Mouse (Mus musculus): ENCODE data around the gene Commd1. TPM values are rescaled to one million over a fixed set of nuclear protein-coding genes. Genes with fewer than 3 reads are reported as not detected.

Commd1 gene
- polyA plus RNA-seq, 2 experiments, result 89.7 to 372 TPM

DNA sequence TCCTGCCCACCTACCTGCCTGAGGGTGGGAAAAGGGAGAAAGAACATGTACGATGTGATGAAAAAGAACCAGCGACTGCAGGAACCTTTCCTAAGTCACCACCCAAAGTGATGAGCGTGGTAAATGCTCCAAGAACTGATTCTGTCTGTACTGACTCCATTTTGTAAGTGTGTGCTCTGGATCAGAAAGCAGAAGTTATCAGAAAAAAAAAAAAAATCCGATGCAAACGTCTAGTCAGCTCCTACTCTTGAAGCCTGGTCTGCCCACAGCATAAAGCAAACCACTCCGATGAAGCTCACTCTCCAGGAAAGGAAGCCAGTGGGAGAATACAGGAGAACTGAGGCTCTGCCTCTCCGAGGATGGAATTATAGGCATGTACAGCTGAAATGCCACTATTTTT is 29.5 kb downstream of the Commd1 start:
- Histone ChIP-seq H3K27me3 (ENCODE audit: control insufficient read depth, insufficient read depth, low read length) (no peaks in the 10 kb centered on the region), H3K4me2 (replicated peaks; ENCODE audit: low read depth, low read length, severe bottlenecking) (no peak overlapping the region), H3K4me3 (replicated peaks; ENCODE audit: low read length) (no peak overlapping the region), H3K9ac (ENCODE audit: low read depth, low read length, severe bottlenecking) (no peak overlapping the region), H3K4me1 (ENCODE audit: control insufficient read depth, insufficient read depth, low read length) (no peaks in the 10 kb centered on the region), H3K36me3 (ENCODE audit: control insufficient read depth, insufficient read depth, low read length) (peaks cover 10% of the 10 kb centered on the region; the same call in 1 of the 2 replicates), H3K27ac (replicated peaks; ENCODE audit: low read depth, low read length) (no peak overlapping the region), H3K9me3 (ENCODE audit: control insufficient read depth, low read length) (no peaks in the 10 kb centered on the region)
- TF ChIP-seq POLR2A (IDR thresholded peaks at IDR 0.05; ENCODE audit: borderline replicate concordance, extremely low read depth, insufficient read depth, insufficient read length), result no peak
- DNase-seq (ENCODE audit: low spot score), result no peak
- no peak for ATAC-seq (ENCODE audit: low FRiP score, low read depth)
- 90% methylated on average over 7 of the region's 7 CpGs for WGBS

DNA sequence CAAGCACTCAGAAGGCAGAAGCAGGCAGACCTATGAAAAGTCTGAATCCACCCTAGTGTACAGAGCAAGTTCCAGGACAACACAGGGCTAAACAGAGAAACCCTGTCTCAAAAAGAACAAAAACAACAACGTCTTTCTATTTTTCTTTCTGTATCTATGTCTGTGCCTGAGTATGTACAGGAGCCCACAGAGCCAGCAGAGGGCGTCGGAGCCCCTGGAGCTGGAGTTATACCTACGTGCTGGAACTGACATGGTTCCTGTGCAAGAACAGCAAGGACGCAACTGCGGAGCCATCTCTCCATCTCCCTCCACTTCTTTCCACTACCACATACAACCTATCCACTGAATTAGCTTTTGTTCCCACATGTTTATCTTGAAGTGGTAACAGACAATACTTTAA is 32.1 kb downstream of the Commd1 start:
- Histone ChIP-seq H3K9ac (ENCODE audit: low read depth, low read length, severe bottlenecking) (no peak overlapping the region), H3K4me2 (replicated peaks; ENCODE audit: low read depth, low read length, severe bottlenecking) (no peak overlapping the region), H3K27ac (replicated peaks; ENCODE audit: low read depth, low read length) (no peak overlapping the region), H3K9me3 (ENCODE audit: control insufficient read depth, low read length) (no peaks in the 10 kb centered on the region), H3K36me3 (ENCODE audit: control insufficient read depth, insufficient read depth, low read length) (0 out of 2 replicates have a peak, but pooled peaks cover 3% of the 10 kb centered on the region), H3K27me3 (ENCODE audit: control insufficient read depth, insufficient read depth, low read length) (no peaks in the 10 kb centered on the region), H3K4me1 (ENCODE audit: control insufficient read depth, insufficient read depth, low read length) (no peaks in the 10 kb centered on the region), H3K4me3 (replicated peaks; ENCODE audit: low read length) (no peak overlapping the region)
- no peak for DNase-seq (ENCODE audit: low spot score)
- 93% methylated on average over 6 of the region's 6 CpGs for WGBS
- ATAC-seq (ENCODE audit: low FRiP score, low read depth), result no peak
- no peak for TF ChIP-seq POLR2A (IDR thresholded peaks at IDR 0.05; ENCODE audit: borderline replicate concordance, extremely low read depth, insufficient read depth, insufficient read length)

DNA sequence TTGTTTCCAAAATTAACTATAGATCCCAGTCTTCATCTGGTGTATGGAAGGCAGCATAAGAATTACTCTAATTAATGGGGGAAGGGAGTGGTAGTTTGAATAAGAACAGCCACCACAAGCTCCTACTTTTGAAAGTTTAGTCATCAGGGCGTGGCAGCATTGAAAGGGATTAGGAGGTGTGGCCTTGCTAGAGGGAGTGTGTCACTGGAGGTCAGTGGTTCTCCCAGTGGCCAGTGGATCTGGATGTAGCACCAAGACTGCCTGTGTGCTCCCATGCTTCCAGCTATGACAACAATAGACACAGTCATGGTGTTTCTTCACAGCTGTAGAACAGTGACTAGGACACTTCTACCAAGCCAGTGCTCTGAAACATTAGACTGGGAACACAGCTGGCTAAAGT is 33.1 kb downstream of the Commd1 start:
- Histone ChIP-seq H3K36me3 (ENCODE audit: control insufficient read depth, insufficient read depth, low read length) (0 out of 2 replicates have a peak, but pooled peaks cover 3% of the 10 kb centered on the region), H3K4me1 (ENCODE audit: control insufficient read depth, insufficient read depth, low read length) (no peaks in the 10 kb centered on the region), H3K9me3 (ENCODE audit: control insufficient read depth, low read length) (no peaks in the 10 kb centered on the region), H3K27ac (replicated peaks; ENCODE audit: low read depth, low read length) (no peak overlapping the region), H3K27me3 (ENCODE audit: control insufficient read depth, insufficient read depth, low read length) (no peaks in the 10 kb centered on the region), H3K9ac (ENCODE audit: low read depth, low read length, severe bottlenecking) (no peak overlapping the region), H3K4me2 (replicated peaks; ENCODE audit: low read depth, low read length, severe bottlenecking) (no peak overlapping the region), H3K4me3 (replicated peaks; ENCODE audit: low read length) (no peak overlapping the region)
- DNase-seq (ENCODE audit: low spot score) (no peak), ATAC-seq (ENCODE audit: low FRiP score, low read depth) (no peak)
- no peak for TF ChIP-seq POLR2A (IDR thresholded peaks at IDR 0.05; ENCODE audit: borderline replicate concordance, extremely low read depth, insufficient read depth, insufficient read length)
- 100% methylated on average over 1 of the region's 1 CpGs for WGBS

DNA sequence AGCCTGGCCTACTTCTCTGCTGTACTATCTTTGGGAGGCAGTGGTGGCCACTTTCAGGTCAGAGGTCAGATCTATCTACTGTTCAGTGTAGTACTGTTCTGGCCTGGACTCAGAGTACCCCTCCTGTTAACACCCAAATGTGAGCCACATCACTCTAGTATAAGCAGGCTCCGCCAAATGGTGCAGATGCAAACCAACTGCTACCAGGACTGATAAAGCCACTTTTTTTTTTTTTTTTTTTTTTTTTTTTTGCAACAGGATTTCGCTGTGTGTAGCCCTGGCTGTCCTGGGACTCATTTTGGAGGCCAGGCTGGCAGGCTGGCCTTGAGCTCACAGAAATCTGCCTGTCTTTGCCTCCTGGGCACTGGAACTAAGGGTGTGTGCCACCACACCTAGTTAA is 43.2 kb downstream of the Commd1 start:
- Histone ChIP-seq H3K4me2 (replicated peaks; ENCODE audit: low read depth, low read length, severe bottlenecking) (no peak overlapping the region), H3K4me1 (ENCODE audit: control insufficient read depth, insufficient read depth, low read length) (no peaks in the 10 kb centered on the region), H3K9ac (ENCODE audit: low read depth, low read length, severe bottlenecking) (no peak overlapping the region), H3K9me3 (ENCODE audit: control insufficient read depth, low read length) (no peaks in the 10 kb centered on the region), H3K4me3 (replicated peaks; ENCODE audit: low read length) (no peak overlapping the region), H3K27ac (replicated peaks; ENCODE audit: low read depth, low read length) (no peak overlapping the region), H3K36me3 (ENCODE audit: control insufficient read depth, insufficient read depth, low read length) (no peaks in the 10 kb centered on the region), H3K27me3 (ENCODE audit: control insufficient read depth, insufficient read depth, low read length) (no peaks in the 10 kb centered on the region)
- ATAC-seq (ENCODE audit: low FRiP score, low read depth), result no peak
- no peak for DNase-seq (ENCODE audit: low spot score)
- TF ChIP-seq POLR2A (IDR thresholded peaks at IDR 0.05; ENCODE audit: borderline replicate concordance, extremely low read depth, insufficient read depth, insufficient read length), result no peak
- 87% methylated on average over 2 of the region's 2 CpGs for WGBS

DNA sequence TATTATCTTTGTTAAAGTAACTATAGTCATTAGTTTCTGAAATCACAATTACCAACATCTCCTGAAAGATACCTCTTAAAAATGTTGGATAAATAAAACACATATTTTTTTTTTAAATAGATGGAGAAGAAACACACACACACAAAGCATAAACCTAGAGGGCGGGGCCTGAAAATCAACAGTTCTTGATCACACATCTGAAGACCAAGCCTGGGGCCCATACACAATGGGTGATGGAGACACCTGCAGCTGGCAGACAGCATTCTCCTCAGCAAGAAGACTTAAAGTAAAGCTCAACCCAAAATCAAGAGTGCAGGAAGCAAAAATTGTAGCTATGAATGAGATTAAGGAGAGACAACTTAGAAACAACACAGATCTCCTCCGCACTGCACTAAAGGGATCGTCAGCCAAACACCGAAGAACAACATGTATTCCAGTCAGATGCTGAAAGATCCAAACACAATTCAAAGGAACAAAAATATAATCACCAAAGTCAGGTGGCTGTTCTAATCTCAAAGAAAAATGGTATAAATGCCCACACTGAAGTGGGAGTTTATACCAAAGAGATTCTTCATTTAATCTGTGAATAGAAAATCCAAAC is 44.4 kb downstream of the Commd1 start:
- H3K27ac ChIP-seq (replicated peaks; ENCODE audit: low read depth, low read length), result no peak overlapping the region
- H3K4me3 ChIP-seq (replicated peaks; ENCODE audit: low read length), result no peak overlapping the region
- H3K9ac ChIP-seq (ENCODE audit: low read depth, low read length, severe bottlenecking), result no peak overlapping the region
- no peaks in the 10 kb centered on the region for H3K4me1 ChIP-seq (ENCODE audit: control insufficient read depth, insufficient read depth, low read length)
- no peaks in the 10 kb centered on the region for H3K27me3 ChIP-seq (ENCODE audit: control insufficient read depth, insufficient read depth, low read length)
- 96% methylated on average over 4 of the region's 4 CpGs for WGBS
- no peak for DNase-seq (ENCODE audit: low spot score)
- TF ChIP-seq POLR2A (IDR thresholded peaks at IDR 0.05; ENCODE audit: borderline replicate concordance, extremely low read depth, insufficient read depth, insufficient read length), result no peak
- H3K4me2 ChIP-seq (replicated peaks; ENCODE audit: low read depth, low read length, severe bottlenecking), result no peak overlapping the region
- no peak for ATAC-seq (ENCODE audit: low FRiP score, low read depth)
- no peaks in the 10 kb centered on the region for H3K9me3 ChIP-seq (ENCODE audit: control insufficient read depth, low read length)
- no peaks in the 10 kb centered on the region for H3K36me3 ChIP-seq (ENCODE audit: control insufficient read depth, insufficient read depth, low read length)

Measured in limb, embryonic 14.5 days (tissue).